In genomic region chr3:75941864-75942263, GRCm38 (mm10) we compare ENCODE assay signal across 18 mouse cellular contexts. TPM values are rescaled to one million over a fixed set of nuclear protein-coding genes. Genes with fewer than 3 reads are reported as not detected.
DNase-seq lines count a peak whose midpoint lies in the region; ATAC-seq and TF ChIP-seq lines count a peak whose summit lies in the region.
"Had no signal": no experiment of that assay in that cellular context is flagged by ENCODE, and none has a peak within 500 bp of the region (broad histone marks: within the 10 kb centered on the region; RNA-seq: fewer than 3 reads in every experiment).

No protein-coding gene starts in this region.

- H3K36me3 ChIP-seq in forebrain, embryonic 12.5 days (replicated peaks): peaks cover 5% of the 10 kb centered on the region; the same call in 1 of the 2 replicates
- no peaks in the 10 kb centered on the region for H3K36me3 ChIP-seq in forebrain, embryonic 15.5 days
- peaks cover 5% of the 10 kb centered on the region; the same call in 1 of the 2 replicates for H3K36me3 ChIP-seq in heart, embryonic 14.5 days (ENCODE audit: control insufficient read depth, insufficient read depth, low read length)
- 0 out of 2 replicates have a peak, but pooled peaks cover 4% of the 10 kb centered on the region for H3K36me3 ChIP-seq in liver, postnatal 0 days (replicated peaks; ENCODE audit: insufficient read depth, low read length)
- H3K36me3 ChIP-seq in embryonic facial prominence, embryonic 15.5 days: 0 out of 2 replicates have a peak, but pooled peaks cover under 1% of the 10 kb centered on the region
- H3K36me3 ChIP-seq: hindbrain, embryonic 12.5 days had no signal

- no peaks in the 10 kb centered on the region for H3K9me3 ChIP-seq in forebrain, embryonic 12.5 days
- H3K9me3 ChIP-seq in forebrain, embryonic 15.5 days: no peaks in the 10 kb centered on the region
- no peaks in the 10 kb centered on the region for H3K9me3 ChIP-seq in heart, embryonic 14.5 days (ENCODE audit: control insufficient read depth, low read length)
- no peaks in the 10 kb centered on the region for H3K9me3 ChIP-seq in liver, postnatal 0 days (ENCODE audit: low read length)
- no peaks in the 10 kb centered on the region for H3K9me3 ChIP-seq in embryonic facial prominence, embryonic 15.5 days (replicated peaks)
- H3K9me3 ChIP-seq: hindbrain, embryonic 12.5 days; liver, embryonic 13.5 days; midbrain, embryonic 10.5 days had no signal

- peak overlapping the region; percentile 53; the same call in 1 of the 2 replicates for H3K27ac ChIP-seq in forebrain, embryonic 12.5 days
- H3K27ac ChIP-seq in forebrain, embryonic 15.5 days (replicated peaks): no peak overlapping the region
- peak overlapping the region; percentile 21 to 62; a peak in 1 of 4 replicates for H3K27ac ChIP-seq in heart, embryonic 14.5 days (replicated peaks in 1 of 2; ENCODE audit: control insufficient read depth in 1 of 2, insufficient read depth in 1 of 2, low read depth in 2 of 2, low read length in 2 of 2)
- peak overlapping the region; percentile 85 for H3K27ac ChIP-seq in liver, postnatal 0 days (ENCODE audit: low read depth)
- peak overlapping the region; percentile 65; the same call in 1 of the 2 replicates for H3K27ac ChIP-seq in embryonic facial prominence, embryonic 15.5 days (replicated peaks)
- H3K27ac ChIP-seq: gastrocnemius, adult 2 months; hindbrain, embryonic 12.5 days; left cerebral cortex, adult 2 months; liver, embryonic 13.5 days; midbrain, embryonic 10.5 days had no signal

- no peak overlapping the region for H3K9ac ChIP-seq in forebrain, embryonic 12.5 days
- no peak overlapping the region for H3K9ac ChIP-seq in forebrain, embryonic 15.5 days (replicated peaks)
- no peak overlapping the region for H3K9ac ChIP-seq in heart, embryonic 14.5 days (ENCODE audit: low read length)
- H3K9ac ChIP-seq in liver, postnatal 0 days (replicated peaks): no peak overlapping the region
- H3K9ac ChIP-seq in embryonic facial prominence, embryonic 15.5 days: no peak overlapping the region
- H3K9ac ChIP-seq: hindbrain, embryonic 12.5 days; liver, embryonic 13.5 days had no signal

- no peak overlapping the region for H3K4me2 ChIP-seq in forebrain, embryonic 12.5 days
- H3K4me2 ChIP-seq in forebrain, embryonic 15.5 days (replicated peaks): no peak overlapping the region
- no peak overlapping the region for H3K4me2 ChIP-seq in heart, embryonic 14.5 days (ENCODE audit: low read length)
- H3K4me2 ChIP-seq in liver, postnatal 0 days (ENCODE audit: low read depth, low read length): no peak overlapping the region
- no peak overlapping the region for H3K4me2 ChIP-seq in embryonic facial prominence, embryonic 15.5 days (replicated peaks)
- H3K4me2 ChIP-seq: heart, embryonic 11.5 days; hindbrain, embryonic 12.5 days; liver, embryonic 13.5 days had no signal

- H3K27me3 ChIP-seq in forebrain, embryonic 12.5 days: no peaks in the 10 kb centered on the region
- no peaks in the 10 kb centered on the region for H3K27me3 ChIP-seq in forebrain, embryonic 15.5 days
- no peaks in the 10 kb centered on the region for H3K27me3 ChIP-seq in heart, embryonic 14.5 days (ENCODE audit: control insufficient read depth, insufficient read depth, low read length)
- H3K27me3 ChIP-seq in liver, postnatal 0 days (ENCODE audit: insufficient read depth, low read length): no peaks in the 10 kb centered on the region
- no peaks in the 10 kb centered on the region for H3K27me3 ChIP-seq in embryonic facial prominence, embryonic 15.5 days
- H3K27me3 ChIP-seq: hindbrain, embryonic 12.5 days; liver, embryonic 13.5 days had no signal

- H3K4me3 ChIP-seq in forebrain, embryonic 12.5 days (replicated peaks): no peak overlapping the region
- H3K4me3 ChIP-seq in forebrain, embryonic 15.5 days: no peak overlapping the region
- no peak overlapping the region for H3K4me3 ChIP-seq in heart, embryonic 14.5 days (ENCODE audit: control insufficient read depth in 1 of 2, insufficient read depth in 1 of 2, low read depth in 1 of 2, low read length in 2 of 2)
- no peak overlapping the region for H3K4me3 ChIP-seq in liver, postnatal 0 days (ENCODE audit: low read depth, low read length)
- no peak overlapping the region for H3K4me3 ChIP-seq in embryonic facial prominence, embryonic 15.5 days (replicated peaks)
- H3K4me3 ChIP-seq: erythroblast, embryonic 14.5 days; gastrocnemius, adult 2 months; hindbrain, embryonic 12.5 days; left cerebral cortex, adult 2 months; liver, embryonic 13.5 days; midbrain, embryonic 10.5 days had no signal

- TF ChIP-seq CTCF in liver, postnatal 0 days (IDR thresholded peaks at IDR 0.05; ENCODE audit: low read depth): no peak

- no peak for DNase-seq in heart, adult 11 months
- DNase-seq in liver, postnatal 0 days: no peak
- no peak for DNase-seq in liver
- no peak for DNase-seq in urinary bladder, postnatal 36 days (ENCODE audit: low spot score in 2 of 2)
- DNase-seq: adrenal gland, postnatal 14 days; kidney, adult 2 months; liver, embryonic 13.5 days; thymus, postnatal 14 days had no signal

- no peak for ATAC-seq in forebrain, embryonic 12.5 days (ENCODE audit: low FRiP score)
- no peak for ATAC-seq in forebrain, embryonic 15.5 days (replicated peaks)
- ATAC-seq in heart, embryonic 14.5 days (ENCODE audit: insufficient number of reproducible peaks, insufficient read depth, low FRiP score, low read depth): no peak
- ATAC-seq in liver, postnatal 0 days: peak; percentile 14; the same call in 1 of the 2 replicates
- no peak for ATAC-seq in embryonic facial prominence, embryonic 15.5 days (ENCODE audit: insufficient number of reproducible peaks, low FRiP score, low TSS enrichment, low read depth)

- H3K4me1 ChIP-seq in forebrain, embryonic 12.5 days: peaks cover 4% of the 10 kb centered on the region; the same call in 1 of the 2 replicates
- H3K4me1 ChIP-seq in forebrain, embryonic 15.5 days: peaks cover 13% of the 10 kb centered on the region
- H3K4me1 ChIP-seq in heart, embryonic 14.5 days (ENCODE audit: control insufficient read depth in 2 of 2, insufficient read depth in 2 of 2, low read length in 2 of 2): peaks cover 3 to 17% of the 10 kb centered on the region in 2 experiments
- peaks cover 17% of the 10 kb centered on the region for H3K4me1 ChIP-seq in liver, postnatal 0 days (ENCODE audit: insufficient read depth)
- peaks cover 11% of the 10 kb centered on the region for H3K4me1 ChIP-seq in embryonic facial prominence, embryonic 15.5 days
- H3K4me1 ChIP-seq: midbrain, embryonic 10.5 days had no signal

- 59% methylated on average over 1 of the region's 1 CpGs for WGBS in forebrain, embryonic 12.5 days
- 55% methylated on average over 1 of the region's 1 CpGs for WGBS in forebrain, embryonic 15.5 days
- WGBS in heart, embryonic 14.5 days: 63% methylated on average over 1 of the region's 1 CpGs
- WGBS in liver, postnatal 0 days (ENCODE audit: insufficient replicate concordance): 60% methylated on average over 1 of the region's 1 CpGs
- WGBS in embryonic facial prominence, embryonic 15.5 days: 24% methylated on average over 1 of the region's 1 CpGs

- no peak for TF ChIP-seq EP300 in liver, postnatal 0 days (IDR thresholded peaks at IDR 0.05; ENCODE audit: low read depth)

RNA-seq across cellular contexts. Expression of gene Golim4, which starts 14.9 kb away (rescaled TPM):
- polyA plus RNA-seq in forebrain, embryonic 12.5 days (2016; fragmentation: Nextera tagmentation; extraction: Ambion mirVana): 57.6 and 60.1 TPM in 2 replicates
- polyA plus RNA-seq in forebrain, embryonic 15.5 days (2015; fragmentation: Nextera tagmentation; extraction: Ambion mirVana): 31.5 and 34.8 TPM in 2 replicates
- polyA plus RNA-seq in heart, embryonic 14.5 days (2014; fragmentation: Nextera tagmentation; extraction: Ambion mirVana): 29.4 and 37.6 TPM in 2 replicates
- polyA plus RNA-seq in liver, postnatal 0 days (2015; fragmentation: Nextera tagmentation; extraction: Ambion mirVana): 24.7 and 29.1 TPM in 2 replicates
- polyA plus RNA-seq in embryonic facial prominence, embryonic 15.5 days (2015; fragmentation: Nextera tagmentation; extraction: Ambion mirVana): 61.5 and 68.2 TPM in 2 replicates
